Mouse (Mus musculus) hindbrain, embryonic 14.5 days (tissue): Measurements from ENCODE around the gene Sf3a3. TPM values are rescaled to one million over a fixed set of nuclear protein-coding genes. Genes with fewer than 3 reads are reported as not detected.
A peak's percentile ranks its signal among the peaks of the same experiment; 100 is the strongest.

Experiments used
- ATAC-seq: fragments of 200-750 bp; cut with Nextera tagmentation; 2 replicates; pipeline ENCODE4 v1.8.0; 2017; ENCODE audit warnings: moderate number of reproducible peaks, mild to moderate bottlenecking, moderate TSS enrichment, moderate library complexity; ENCODE audit not compliant: low FRiP score
- DNase-seq: peaks from one replicate; pipeline ENCODE4 v3.0.0-alpha.2; 2015; ENCODE audit warnings: low spot score
- H3K27ac ChIP-seq: fragments of 300-500 bp; sonication (generic); 2 replicates; pipeline ENCODE4 v1.5.1; 2014; ENCODE audit warnings: mild to moderate bottlenecking, moderate library complexity
- H3K27me3 ChIP-seq: fragments of 300-500 bp; sonication (generic); 2 replicates; pipeline ENCODE4 v1.6.1; 2014; ENCODE audit warnings: mild to moderate bottlenecking, low read length, mixed read lengths; ENCODE audit not compliant: control insufficient read depth, insufficient read depth
- H3K36me3 ChIP-seq: fragments of 300-500 bp; sonication (generic); replicated peaks from 2 replicates; pipeline ENCODE4 v1.6.1; 2014; ENCODE audit not compliant: control insufficient read depth, insufficient read depth
- H3K4me1 ChIP-seq: fragments of 300-500 bp; sonication (generic); replicated peaks from 2 replicates; pipeline ENCODE4 v1.6.1; 2014; ENCODE audit warnings: antibody characterized with exemption, low read length, mixed read lengths; ENCODE audit not compliant: control insufficient read depth, insufficient read depth
- H3K4me2 ChIP-seq: fragments of 300-500 bp; sonication (generic); replicated peaks from 2 replicates; pipeline ENCODE4 v1.6.1; 2014; ENCODE audit warnings: mild to moderate bottlenecking, moderate library complexity
- H3K4me3 ChIP-seq: fragments of 300-500 bp; sonication (generic); replicated peaks from 2 replicates; pipeline ENCODE4 v1.5.1; 2014; ENCODE audit warnings: mild to moderate bottlenecking, low read length
- H3K9ac ChIP-seq: fragments of 300-500 bp; sonication (generic); 2 replicates; pipeline ENCODE4 v1.6.1; 2014
- H3K9me3 ChIP-seq: fragments of 300-500 bp; sonication (generic); 2 replicates; pipeline ENCODE4 v1.6.1; 2016; ENCODE audit warnings: low read length; ENCODE audit not compliant: control insufficient read depth
- WGBS: fragments of 180-500 bp; shearing (Covaris S2); extraction: QIAGEN DNeasy Blood & Tissue Kit; methylation state at CpG from one replicate; pipeline ENCODE4 v1.1.7; 2014; 5-methylcytosine and 5-hydroxymethylcytosine counted together
- polyA plus RNA-seq: library from polyadenylated mRNA; unstranded; fragments of >200 nt; fragmentation: Nextera tagmentation; extraction: Ambion mirVana; gene quantifications from 2 replicates; pipeline ENCODE4 v1.2.1, GENCODE M21; 2014

Gene Sf3a3
- polyA plus RNA-seq, 1 experiment from 2014 or later, result 89.3 TPM

DNA sequence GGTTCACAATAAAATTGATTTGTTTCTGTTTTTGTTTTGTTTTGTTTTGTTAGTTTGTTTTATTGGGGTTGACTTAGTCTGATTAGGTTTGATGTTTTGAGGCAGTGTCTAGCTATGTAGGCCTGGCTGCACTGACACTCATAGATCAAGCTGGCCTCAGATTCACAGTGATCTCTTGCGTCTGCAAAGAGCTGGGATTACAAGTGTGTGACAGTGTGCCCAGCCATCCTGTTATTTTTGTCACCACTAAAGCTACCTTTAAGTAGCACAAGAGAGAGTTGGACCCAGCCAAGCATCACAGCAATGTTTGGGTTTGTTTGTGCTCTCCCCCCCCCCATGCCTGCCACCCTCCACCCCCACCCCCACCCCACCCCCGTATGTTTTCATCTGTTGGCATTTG is 20.0 kb upstream of the Sf3a3 start:
- no peak overlapping the region for H3K4me3 ChIP-seq
- H3K4me1 ChIP-seq, result peaks cover 14% of the 10 kb centered on the region
- peaks cover 14% of the 10 kb centered on the region for H3K27me3 ChIP-seq
- ATAC-seq, result no peak
- no peak overlapping the region for H3K27ac ChIP-seq
- no peak overlapping the region for H3K9ac ChIP-seq
- WGBS, result 81% methylated on average over 2 of the region's 2 CpGs
- no peaks in the 10 kb centered on the region for H3K9me3 ChIP-seq
- H3K4me2 ChIP-seq, result no peak overlapping the region
- 0 out of 2 replicates have a peak, but pooled peaks cover 7% of the 10 kb centered on the region for H3K36me3 ChIP-seq
- DNase-seq, result no peak

GRCm38 (mm10) chr4:124695786-124696516 is 18.6 kb upstream of the Sf3a3 start:
- H3K4me3 ChIP-seq, result no peak overlapping the region

DNA sequence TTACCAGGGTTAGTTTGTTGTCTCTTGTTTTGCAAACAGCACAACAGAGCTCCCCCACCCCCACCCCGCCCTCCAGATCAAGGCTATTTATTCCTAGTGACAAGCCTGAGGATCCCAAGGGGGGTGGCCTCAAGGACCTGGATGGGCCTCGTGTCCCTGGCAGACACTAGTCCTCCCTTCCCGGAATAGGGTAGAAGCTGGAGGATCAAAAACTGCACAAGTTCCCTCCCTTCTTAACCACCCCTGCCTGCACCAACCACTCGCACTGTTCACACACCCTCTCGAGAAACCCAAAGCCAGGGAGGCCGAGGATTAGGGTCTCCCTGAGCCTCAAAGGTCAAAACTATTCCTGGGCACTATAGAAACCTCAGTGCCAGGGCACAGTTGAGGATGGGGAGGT is 14.8 kb upstream of the Sf3a3 start:
- peaks cover 33% of the 10 kb centered on the region for H3K27me3 ChIP-seq
- no peak overlapping the region for H3K27ac ChIP-seq
- no peak overlapping the region for H3K9ac ChIP-seq
- peaks cover 9% of the 10 kb centered on the region for H3K4me1 ChIP-seq
- 0 out of 2 replicates have a peak overlapping the region, but pooled peaks have one; percentile 49 for H3K4me3 ChIP-seq
- DNase-seq (no peak), ATAC-seq (no peak)
- 12% methylated on average over 6 of the region's 6 CpGs for WGBS
- H3K9me3 ChIP-seq, result no peaks in the 10 kb centered on the region
- no peaks in the 10 kb centered on the region for H3K36me3 ChIP-seq
- H3K4me2 ChIP-seq, result peak overlapping the region; percentile 88

More at GRCm38 (mm10) chr4:124695786-124696516, 18.6 kb upstream of the Sf3a3 start:
- Histone ChIP-seq H3K36me3 (0 out of 2 replicates have a peak, but pooled peaks cover 3% of the 10 kb centered on the region), H3K27me3 (peaks cover 25% of the 10 kb centered on the region), H3K27ac (no peak overlapping the region), H3K9me3 (no peaks in the 10 kb centered on the region), H3K4me2 (no peak overlapping the region), H3K9ac (no peak overlapping the region), H3K4me1 (peaks cover 14% of the 10 kb centered on the region)
- DNase-seq, result no peak
- ATAC-seq, result no peak
- WGBS, result 19% methylated on average over 18 of the region's 18 CpGs

DNA sequence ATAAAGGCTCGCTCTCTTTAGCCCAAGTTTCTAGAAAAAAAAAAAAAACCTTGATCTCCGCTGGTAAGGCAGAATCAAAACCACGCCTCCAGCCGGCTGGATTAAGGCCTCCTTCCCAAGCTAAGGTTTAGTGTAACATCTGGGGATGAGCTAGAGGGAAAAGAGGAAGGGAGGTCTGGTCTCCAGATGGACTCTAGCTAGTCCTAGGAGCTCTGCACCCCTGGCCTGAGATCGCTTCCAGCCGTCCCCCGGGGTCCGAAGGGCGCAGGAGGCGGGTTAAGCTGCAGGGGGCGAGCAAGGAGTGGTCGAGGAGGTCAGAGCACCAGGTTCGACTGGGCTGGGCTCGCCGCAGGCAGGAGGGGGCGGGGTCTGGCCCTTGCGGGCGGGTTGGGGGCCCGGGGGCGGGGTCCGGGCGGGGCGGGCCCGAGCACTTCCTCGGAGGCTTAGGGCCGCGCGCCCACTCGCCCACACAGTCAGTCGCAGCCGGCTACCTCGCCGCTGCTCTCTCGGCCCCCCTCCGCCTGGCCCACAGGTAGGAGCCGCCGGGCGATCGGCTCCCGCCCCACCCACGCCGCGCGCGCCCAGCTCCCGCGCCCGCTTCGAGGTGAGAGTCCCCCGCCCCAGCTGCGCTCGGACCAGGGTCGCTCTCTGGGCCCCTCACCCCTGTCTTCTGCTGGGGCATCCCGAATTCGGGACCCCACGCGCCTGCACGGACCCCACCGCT is 14.2 kb upstream of the Sf3a3 start, which contains the start of gene Fhl3:
TSS of gene Fhl3 (plus strand) at position 454 of the 724 bp plus-strand sequence.
- no peaks in the 10 kb centered on the region for H3K36me3 ChIP-seq
- DNase-seq (no peak), ATAC-seq (peak; percentile 38)
- no peaks in the 10 kb centered on the region for H3K9me3 ChIP-seq
- under 1% methylated on average over 51 of the region's 59 CpGs for WGBS
- peak within 1 kb of the TSS; percentile 65 for H3K9ac ChIP-seq
- H3K27ac ChIP-seq, result no peak within 1 kb of the TSS
- H3K4me2 ChIP-seq, result peak within 1 kb of the TSS; percentile 88
- H3K4me3 ChIP-seq, result peak within 1 kb of the TSS; percentile 49
- H3K27me3 ChIP-seq, result peaks cover 33% of the 10 kb centered on the region
- peaks cover 13% of the 10 kb centered on the region for H3K4me1 ChIP-seq

DNA sequence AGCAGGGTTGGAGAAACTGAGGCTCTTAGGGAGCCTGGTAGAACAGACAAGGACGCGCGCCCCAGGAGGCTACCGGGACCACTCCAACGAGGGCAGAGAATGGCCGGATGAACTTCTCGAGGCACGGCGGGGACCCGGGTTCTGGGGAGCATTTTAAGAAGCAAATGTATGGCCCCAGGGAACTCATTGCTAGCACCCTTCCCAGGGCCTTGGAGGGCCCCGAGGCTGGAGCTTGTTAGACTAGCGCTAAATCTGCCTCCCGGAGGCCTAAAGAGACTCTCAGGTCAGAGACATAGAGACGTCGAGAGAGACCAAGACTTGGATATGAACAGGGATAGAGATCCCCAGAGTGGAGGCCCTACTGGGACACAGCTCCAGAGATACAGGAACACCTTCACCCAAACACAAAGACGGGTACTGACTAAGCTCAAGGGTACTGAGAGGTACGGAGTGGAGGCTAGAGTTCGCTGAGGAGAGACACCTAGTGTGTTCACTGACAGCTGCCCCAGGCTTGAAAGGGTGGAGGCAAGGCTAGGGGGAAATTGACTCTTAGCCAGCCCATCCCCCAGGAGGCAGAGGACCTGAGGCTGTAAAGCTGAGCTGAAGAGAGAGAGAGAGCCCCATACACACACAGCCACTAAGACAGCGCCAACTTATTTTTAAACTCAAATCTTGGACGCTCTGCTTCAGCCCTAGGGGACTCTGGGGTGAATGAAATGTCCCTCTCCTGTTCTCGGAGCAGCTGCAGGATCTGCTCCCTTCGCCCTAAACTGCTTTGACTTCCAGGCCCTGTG is 13.3 kb upstream of the Sf3a3 start:
- Histone ChIP-seq H3K27me3 (peaks cover 29% of the 10 kb centered on the region), H3K4me3 (peak overlapping the region; percentile 49), H3K9ac (peak overlapping the region; percentile 65), H3K9me3 (no peaks in the 10 kb centered on the region), H3K27ac (no peak overlapping the region), H3K36me3 (no peaks in the 10 kb centered on the region), H3K4me2 (peak overlapping the region; percentile 88), H3K4me1 (peaks cover 13% of the 10 kb centered on the region)
- no peak for DNase-seq
- no peak for ATAC-seq
- 4% methylated on average over 22 of the region's 22 CpGs for WGBS

DNA sequence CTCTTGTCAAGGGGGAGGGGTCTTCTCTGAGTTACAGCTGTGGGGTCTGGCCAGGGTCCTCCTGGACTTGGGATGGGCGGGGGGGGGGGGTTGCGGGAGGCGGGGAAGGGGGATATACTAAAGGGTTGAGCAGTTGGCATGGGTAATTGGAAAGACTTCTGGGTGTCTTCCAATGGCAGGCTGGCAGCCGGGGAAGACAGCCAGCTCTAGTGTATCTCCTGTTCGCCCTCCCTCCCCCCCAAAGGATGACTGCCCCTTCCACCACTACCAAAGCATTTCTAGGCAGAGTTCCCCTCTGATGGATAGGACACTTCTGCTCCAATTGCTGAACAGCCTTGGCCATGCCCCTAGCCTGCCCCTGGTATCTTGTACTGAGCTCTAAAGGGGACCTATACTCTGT is 12.7 kb upstream of the Sf3a3 start:
- peaks cover 28% of the 10 kb centered on the region for H3K27me3 ChIP-seq
- no peaks in the 10 kb centered on the region for H3K36me3 ChIP-seq
- ATAC-seq (no peak), DNase-seq (no peak)
- no peak overlapping the region for H3K9ac ChIP-seq
- no peaks in the 10 kb centered on the region for H3K9me3 ChIP-seq
- H3K4me1 ChIP-seq, result peaks cover 13% of the 10 kb centered on the region
- 39% methylated on average over 2 of the region's 5 CpGs for WGBS
- H3K4me2 ChIP-seq, result peak overlapping the region; percentile 88
- peak overlapping the region; percentile 49 for H3K4me3 ChIP-seq
- no peak overlapping the region for H3K27ac ChIP-seq

DNA sequence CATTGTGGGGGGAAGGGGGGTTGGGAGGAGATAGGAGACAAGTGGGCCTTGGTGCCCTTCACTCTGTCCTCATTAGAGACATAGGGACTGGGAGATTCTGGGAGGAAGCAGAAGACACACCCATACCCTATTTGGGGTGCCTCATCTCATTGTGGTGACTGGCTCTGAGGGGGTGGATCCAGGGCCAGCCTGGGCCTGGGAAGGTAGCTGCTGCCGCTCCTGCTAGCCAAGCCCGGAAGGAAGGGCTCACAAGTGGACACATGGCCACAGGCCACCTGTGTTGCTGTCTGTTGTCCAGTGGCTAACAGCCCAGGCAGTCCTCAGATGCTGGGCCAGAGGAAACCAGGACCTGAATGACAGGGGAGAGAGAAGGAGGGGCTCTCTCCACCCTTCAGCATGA is 11.2 kb upstream of the Sf3a3 start:
- Histone ChIP-seq H3K36me3 (no peaks in the 10 kb centered on the region), H3K4me3 (no peak overlapping the region), H3K4me1 (peaks cover 13% of the 10 kb centered on the region), H3K9me3 (no peaks in the 10 kb centered on the region), H3K9ac (no peak overlapping the region), H3K27me3 (peaks cover 28% of the 10 kb centered on the region), H3K4me2 (no peak overlapping the region), H3K27ac (no peak overlapping the region)
- DNase-seq, result no peak
- WGBS, result 31% methylated on average over 2 of the region's 2 CpGs
- no peak for ATAC-seq

GRCm38 (mm10) chr4:124703881-124704796 is 10.4 kb upstream of the Sf3a3 start:
- Histone ChIP-seq H3K4me3 (no peak overlapping the region), H3K4me1 (peaks cover 19% of the 10 kb centered on the region), H3K4me2 (peak overlapping the region; percentile 6; the same call in 1 of the 2 replicates), H3K27ac (peak overlapping the region; percentile 52), H3K27me3 (peaks cover 28% of the 10 kb centered on the region), H3K36me3 (no peaks in the 10 kb centered on the region), H3K9me3 (no peaks in the 10 kb centered on the region), H3K9ac (0 out of 2 replicates have a peak overlapping the region, but pooled peaks have one; percentile 10)
- DNase-seq (no peak), ATAC-seq (no peak)
- WGBS, result 8% methylated on average over 6 of the region's 6 CpGs
